Mouse (Mus musculus): ENCODE measurements around the gene Fbxw16. TPM values are rescaled to one million over a fixed set of nuclear protein-coding genes. Genes with fewer than 3 reads are reported as not detected.
"Not testable (repeated sequence)": the region's sequence is repeated elsewhere in the genome, so short reads cannot be mapped to it uniquely, and the experiment has no call there.

Fbxw16 gene
- polyA plus RNA-seq (2016; fragmentation: Nextera tagmentation; extraction: Ambion mirVana): not detected in 2 replicates

DNA sequence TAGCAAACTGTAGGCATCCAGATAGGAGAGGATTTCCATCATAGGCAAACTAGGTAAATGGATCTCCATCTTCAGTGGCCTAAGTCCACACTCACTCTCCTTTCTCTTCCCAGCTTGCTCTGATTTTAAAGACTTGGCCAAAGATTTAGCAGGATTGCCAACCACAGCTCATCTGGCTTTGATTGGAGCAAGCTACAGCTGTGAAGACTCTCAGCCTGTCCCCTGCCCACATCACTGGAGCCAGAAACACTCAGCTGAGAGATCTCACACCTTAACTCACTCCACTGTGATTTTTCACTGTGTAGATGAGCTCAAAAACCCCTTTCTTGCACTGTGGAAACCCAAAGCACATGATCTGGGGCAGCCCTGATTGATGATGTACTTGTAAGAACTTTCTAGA is at the start of gene Fbxw16:
Gene Fbxw16, minus strand, starts transcription at position 101 of the 400 bp plus-strand sequence.
- no peak for DNase-seq (ENCODE audit: low spot score)
- no peak within 1 kb of the TSS for H3K27ac ChIP-seq (replicated peaks)
- H3K9me3 ChIP-seq (replicated peaks): no peaks in the 10 kb centered on the region
- no peaks in the 10 kb centered on the region for H3K36me3 ChIP-seq
- no peaks in the 10 kb centered on the region for H3K27me3 ChIP-seq (ENCODE audit: low read depth, poor library complexity, severe bottlenecking)
- no peaks in the 10 kb centered on the region for H3K4me1 ChIP-seq
- no peak within 1 kb of the TSS for H3K4me3 ChIP-seq

DNA sequence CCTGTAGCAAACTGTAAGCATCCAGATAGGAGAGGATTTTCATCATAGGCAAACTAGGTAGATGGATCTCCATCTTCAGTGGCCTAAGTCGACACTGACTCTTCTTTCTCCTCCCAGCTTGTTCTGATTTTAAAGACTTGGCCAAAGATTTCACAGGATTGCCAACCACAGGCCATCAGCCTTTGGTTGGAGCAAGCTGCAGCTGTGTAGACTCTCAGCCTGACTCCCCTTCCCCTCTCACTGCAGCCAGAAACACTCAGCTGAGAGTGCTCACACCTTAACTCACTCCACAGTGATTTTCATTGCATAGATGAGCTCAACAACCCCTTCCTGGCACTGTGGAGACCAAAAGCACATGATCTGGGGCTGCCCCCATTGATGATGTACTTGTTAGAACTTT is 46.8 kb upstream of the Fbxw16 start, which contains the start of gene Fbxw19:
Gene Fbxw19, minus strand, starts transcription at position 101 of the 400 bp plus-strand sequence.
- not testable (repeated sequence) for H3K27me3 ChIP-seq (ENCODE audit: low read depth, poor library complexity, severe bottlenecking); H3K9me3 ChIP-seq (replicated peaks); H3K36me3 ChIP-seq; H3K4me1 ChIP-seq; H3K27ac ChIP-seq (replicated peaks); DNase-seq (ENCODE audit: low spot score); H3K4me3 ChIP-seq
- WGBS: 77% methylated on average over 1 of the region's 1 CpGs

DNA sequence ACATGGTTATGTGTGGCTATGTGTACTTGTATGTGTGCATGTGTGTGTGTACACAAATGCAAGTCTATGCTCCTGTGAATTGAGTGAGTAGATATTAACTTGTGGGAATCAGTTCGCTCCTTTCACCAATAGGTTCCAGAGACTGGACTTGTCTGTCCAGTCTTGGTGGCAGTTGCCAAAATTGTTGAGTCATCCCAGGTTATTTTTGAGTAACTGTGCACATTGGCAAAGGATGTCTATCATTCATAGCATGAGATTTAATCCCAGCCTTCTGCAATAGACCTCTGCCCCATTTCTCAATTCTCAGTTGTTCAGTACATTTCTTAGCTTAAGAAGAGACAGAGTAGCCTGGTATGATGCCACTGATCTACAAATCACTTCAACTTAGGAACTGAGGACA is 16.0 kb downstream of the Fbxw16 start:
- DNase-seq (ENCODE audit: low spot score): no peak
- Histone ChIP-seq H3K36me3 (no peaks in the 10 kb centered on the region), H3K4me3 (no peak overlapping the region), H3K4me1 (no peaks in the 10 kb centered on the region), H3K27ac (replicated peaks) (no peak overlapping the region), H3K9me3 (replicated peaks) (no peaks in the 10 kb centered on the region), H3K27me3 (ENCODE audit: low read depth, poor library complexity, severe bottlenecking) (no peaks in the 10 kb centered on the region)
- 86% methylated on average over 1 of the region's 1 CpGs for WGBS

DNA sequence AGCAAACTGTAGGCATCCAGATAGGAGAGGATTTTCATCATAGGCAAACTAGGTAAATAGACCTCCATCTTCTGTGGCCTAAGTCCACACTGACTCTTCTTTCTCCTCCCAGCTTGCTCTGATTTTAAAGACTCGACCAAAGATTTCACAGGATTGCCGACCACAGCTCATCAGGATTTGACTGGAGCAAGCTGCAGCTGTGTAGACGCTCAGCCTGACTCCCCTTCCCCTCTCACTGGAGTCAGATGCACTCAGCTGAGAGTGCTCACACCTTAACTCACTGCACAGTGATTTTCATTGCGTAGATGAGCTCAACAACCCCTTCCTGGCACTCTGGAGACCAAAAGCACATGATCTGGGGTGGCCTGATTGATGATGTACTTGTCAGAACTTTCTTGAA is 44.7 kb downstream of the Fbxw16 start, which contains the start of gene Fbxw22:
Gene Fbxw22, minus strand, starts transcription at position 101 of the 400 bp plus-strand sequence.
- not testable (repeated sequence) for H3K9me3 ChIP-seq (replicated peaks); H3K27me3 ChIP-seq (ENCODE audit: low read depth, poor library complexity, severe bottlenecking); H3K4me3 ChIP-seq; H3K27ac ChIP-seq (replicated peaks); H3K4me1 ChIP-seq; DNase-seq (ENCODE audit: low spot score); H3K36me3 ChIP-seq
- 79% methylated on average over 4 of the region's 4 CpGs for WGBS

Other genes with a start within 250 kb of the Fbxw16 start
- gene Fbxw20, start 214.4 kb downstream of the Fbxw16 start, polyA plus RNA-seq (2016; fragmentation: Nextera tagmentation; extraction: Ambion mirVana): not detected in 2 replicates
- gene Fbxw14, start 161.5 kb downstream of the Fbxw16 start, polyA plus RNA-seq (2016; fragmentation: Nextera tagmentation; extraction: Ambion mirVana): not detected in 2 replicates
- not detected in 2 replicates for gene Fbxw28, start 109.5 kb downstream of the Fbxw16 start, polyA plus RNA-seq (2016; fragmentation: Nextera tagmentation; extraction: Ambion mirVana)
- gene Fbxw22, start 44.8 kb downstream of the Fbxw16 start, polyA plus RNA-seq (2016; fragmentation: Nextera tagmentation; extraction: Ambion mirVana): not detected in 2 replicates
- gene Fbxw19, start 46.7 kb upstream of the Fbxw16 start, polyA plus RNA-seq (2016; fragmentation: Nextera tagmentation; extraction: Ambion mirVana): not detected in 2 replicates
- not detected in 2 replicates for gene Fbxw15, start 119.1 kb upstream of the Fbxw16 start, polyA plus RNA-seq (2016; fragmentation: Nextera tagmentation; extraction: Ambion mirVana)
- not detected in 2 replicates for gene Fbxw24, start 176.9 kb upstream of the Fbxw16 start, polyA plus RNA-seq (2016; fragmentation: Nextera tagmentation; extraction: Ambion mirVana)
- not detected in 2 replicates for gene Fbxw25, start 215.5 kb upstream of the Fbxw16 start, polyA plus RNA-seq (2016; fragmentation: Nextera tagmentation; extraction: Ambion mirVana)